14 mouse cellular contexts compared by ENCODE assay signal in the genomic region with DNA sequence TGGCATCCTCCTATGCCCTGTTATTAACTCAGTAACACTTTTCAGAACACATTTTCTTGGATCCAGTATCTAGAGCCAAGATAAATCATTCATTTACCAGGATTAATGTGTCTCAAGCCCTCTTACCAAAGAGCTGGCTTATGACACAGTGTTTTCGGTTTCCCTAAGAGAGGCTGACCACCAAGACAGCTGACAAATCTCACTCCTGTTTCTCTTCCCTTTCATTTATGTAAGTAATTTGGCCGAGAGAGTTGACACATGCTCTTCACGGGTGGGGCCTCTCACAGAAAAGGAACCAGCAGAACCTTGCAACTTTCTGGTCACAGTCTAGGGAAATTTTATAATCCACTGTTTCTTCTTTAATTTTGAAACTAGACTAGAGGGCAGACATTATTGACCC. TPM values are rescaled to one million over a fixed set of nuclear protein-coding genes. Genes with fewer than 3 reads are reported as not detected.
DNase-seq lines count a peak whose midpoint lies in the region; ATAC-seq and TF ChIP-seq lines count a peak whose summit lies in the region.
"Had no signal": no experiment of that assay in that cellular context is flagged by ENCODE, and none has a peak within 500 bp of the region (broad histone marks: within the 10 kb centered on the region; RNA-seq: fewer than 3 reads in every experiment).

No protein-coding gene starts in this region.

- no peaks in the 10 kb centered on the region for H3K4me1 ChIP-seq in stomach, embryonic 16.5 days (ENCODE audit: control insufficient read depth, insufficient read depth, low read length)
- H3K4me1 ChIP-seq in stomach, postnatal 0 days (replicated peaks; ENCODE audit: control insufficient read depth, insufficient read depth) = no peaks in the 10 kb centered on the region
- no peaks in the 10 kb centered on the region for H3K4me1 ChIP-seq in hindbrain, postnatal 0 days (ENCODE audit: insufficient read depth, low read length)

- H3K4me2 ChIP-seq in stomach, embryonic 16.5 days (ENCODE audit: low read depth, low read length) = no peak overlapping the region
- no peak overlapping the region for H3K4me2 ChIP-seq in stomach, postnatal 0 days (replicated peaks; ENCODE audit: low read depth)
- H3K4me2 ChIP-seq in hindbrain, postnatal 0 days (ENCODE audit: low read depth, low read length) = no peak overlapping the region

- no peak for TF ChIP-seq CTCF in stomach, postnatal 0 days (IDR thresholded peaks at IDR 0.05; ENCODE audit: low read depth)
- TF ChIP-seq CTCF in hindbrain, postnatal 0 days (IDR thresholded peaks at IDR 0.05; ENCODE audit: low read depth) = no peak

- H3K4me3 ChIP-seq in stomach, embryonic 16.5 days (replicated peaks; ENCODE audit: low read length) = no peak overlapping the region
- no peak overlapping the region for H3K4me3 ChIP-seq in stomach, postnatal 0 days (ENCODE audit: low read depth, low read length)
- no peak overlapping the region for H3K4me3 ChIP-seq in hindbrain, postnatal 0 days (ENCODE audit: low read length)

- no peak for ATAC-seq in stomach, embryonic 16.5 days (ENCODE audit: insufficient read depth, low FRiP score)
- ATAC-seq in stomach, postnatal 0 days (ENCODE audit: low FRiP score, low TSS enrichment) = no peak
- ATAC-seq in hindbrain, postnatal 0 days = no peak
- ATAC-seq: forebrain, postnatal 0 days; intestine, embryonic 16.5 days had no signal

- no peaks in the 10 kb centered on the region for H3K36me3 ChIP-seq in stomach, embryonic 16.5 days (ENCODE audit: control insufficient read depth, insufficient read depth, low read length)
- H3K36me3 ChIP-seq in stomach, postnatal 0 days (ENCODE audit: control insufficient read depth, insufficient read depth, low read length) = no peaks in the 10 kb centered on the region
- H3K36me3 ChIP-seq in hindbrain, postnatal 0 days (ENCODE audit: insufficient read depth, low read length) = no peaks in the 10 kb centered on the region

- no peak for TF ChIP-seq EP300 in stomach, postnatal 0 days (optimal IDR thresholded peaks at IDR 0.05)

- H3K27me3 ChIP-seq in stomach, embryonic 16.5 days (ENCODE audit: control insufficient read depth, insufficient read depth, low read length) = no peaks in the 10 kb centered on the region
- H3K27me3 ChIP-seq in stomach, postnatal 0 days (ENCODE audit: control insufficient read depth, insufficient read depth, low read length) = no peaks in the 10 kb centered on the region
- H3K27me3 ChIP-seq in hindbrain, postnatal 0 days (ENCODE audit: insufficient read depth, low read length) = no peaks in the 10 kb centered on the region

- no peak overlapping the region for H3K9ac ChIP-seq in stomach, embryonic 16.5 days (ENCODE audit: low read length)
- no peak overlapping the region for H3K9ac ChIP-seq in stomach, postnatal 0 days (ENCODE audit: low read length)
- no peak overlapping the region for H3K9ac ChIP-seq in hindbrain, postnatal 0 days (replicated peaks; ENCODE audit: low read length)
- H3K9ac ChIP-seq: forebrain, postnatal 0 days had no signal

- H3K27ac ChIP-seq in stomach, embryonic 16.5 days (ENCODE audit: low read length) = peak overlapping the region; percentile 6; the same call in 1 of the 2 replicates
- H3K27ac ChIP-seq in stomach, postnatal 0 days (replicated peaks) = no peak overlapping the region
- H3K27ac ChIP-seq in hindbrain, postnatal 0 days = no peak overlapping the region

- DNase-seq in kidney, adult 8-10 months = peak; percentile 30 to 34
- no peak for DNase-seq in kidney, adult 18-20 months
- no peak for DNase-seq in stomach, postnatal 0 days (ENCODE audit: low spot score)
- DNase-seq in lung, postnatal 25 days (ENCODE audit: low spot score) = peak; percentile 57
- no peak for DNase-seq in hindbrain, postnatal 0 days (ENCODE audit: low spot score)
- DNase-seq in layer of hippocampus, adult 11-12 months (ENCODE audit: low spot score) = no peak
- DNase-seq: cerebellum, adult 11-12 months; forebrain, postnatal 0 days; gastrocnemius, postnatal 25 days had no signal

- WGBS in stomach, embryonic 16.5 days = 43% methylated on average over 3 of the region's 3 CpGs
- 34% methylated on average over 3 of the region's 3 CpGs for WGBS in stomach, postnatal 0 days
- WGBS in hindbrain, postnatal 0 days = 85% methylated on average over 3 of the region's 3 CpGs

- no peaks in the 10 kb centered on the region for H3K9me3 ChIP-seq in stomach, embryonic 16.5 days (replicated peaks; ENCODE audit: control insufficient read depth, low read length)
- H3K9me3 ChIP-seq in stomach, postnatal 0 days (ENCODE audit: control insufficient read depth, low read length) = no peaks in the 10 kb centered on the region
- H3K9me3 ChIP-seq in hindbrain, postnatal 0 days (ENCODE audit: low read length) = no peaks in the 10 kb centered on the region

RNA-seq across cellular contexts. Expression of a gene that starts 49.1 kb away (rescaled TPM):
- not detected in 2 replicates for polyA plus RNA-seq in stomach, embryonic 16.5 days (2015; fragmentation: Nextera tagmentation; extraction: Ambion mirVana)
- not detected in 2 replicates for polyA plus RNA-seq in stomach, postnatal 0 days (2015; fragmentation: Nextera tagmentation; extraction: Ambion mirVana)
- total RNA-seq in hindbrain, postnatal 0 days (2014; rRNA removed) = not detected in 2 replicates
- not detected in 2 replicates for polyA plus RNA-seq in hindbrain, postnatal 0 days (2015; fragmentation: Nextera tagmentation; extraction: Ambion mirVana)
- total RNA-seq: ES-E14; forebrain, postnatal 0 days; gastrocnemius, postnatal 25 days; layer of hippocampus, postnatal 14 days had no signal
- polyA plus RNA-seq: forebrain, postnatal 0 days; hindbrain, embryonic 11.5 days; intestine, embryonic 16.5 days had no signal

Comparison
In these comparisons a context has a peak if more than half of its experiments do, and no peak if none do; other contexts are left out.
1. DNase-seq: peak in kidney, adult 8-10 months (2 of 2) and lung, postnatal 25 days (single experiment); none in kidney, adult 18-20 months (single experiment), stomach, postnatal 0 days (single experiment), hindbrain, postnatal 0 days (single experiment) and layer of hippocampus, adult 11-12 months (single experiment).